In genomic region chr7:132387507-132387906, GRCm38 (mm10) we compare ENCODE assay signal across 25 mouse cellular contexts.
DNase-seq lines count a peak whose midpoint lies in the region; ATAC-seq and TF ChIP-seq lines count a peak whose summit lies in the region.
"Had no signal": no experiment of that assay in that cellular context is flagged by ENCODE, and none has a peak within 500 bp of the region (broad histone marks: within the 10 kb centered on the region; RNA-seq: fewer than 3 reads in every experiment).

No protein-coding gene starts in this region.

- no peak overlapping the region for H3K9ac ChIP-seq in liver, embryonic 11.5 days (ENCODE audit: low read depth, low read length)
- no peak overlapping the region for H3K9ac ChIP-seq in liver, postnatal 0 days (replicated peaks)
- H3K9ac ChIP-seq in liver, embryonic 16.5 days (ENCODE audit: low read depth, low read length) = no peak overlapping the region
- H3K9ac ChIP-seq in stomach, postnatal 0 days (ENCODE audit: low read length) = no peak overlapping the region
- H3K9ac ChIP-seq: embryonic facial prominence, embryonic 13.5 days; forebrain, embryonic 13.5 days; hindbrain, embryonic 13.5 days had no signal

- no peak overlapping the region for H3K27ac ChIP-seq in liver, embryonic 11.5 days (ENCODE audit: low read depth, low read length)
- H3K27ac ChIP-seq in liver, postnatal 0 days (ENCODE audit: low read depth) = no peak overlapping the region
- H3K27ac ChIP-seq in liver, embryonic 16.5 days (ENCODE audit: low read length) = no peak overlapping the region
- H3K27ac ChIP-seq in stomach, postnatal 0 days (replicated peaks) = no peak overlapping the region
- H3K27ac ChIP-seq in forebrain, embryonic 10.5 days = no peak overlapping the region
- H3K27ac ChIP-seq: embryonic facial prominence, embryonic 13.5 days; forebrain, embryonic 13.5 days; gastrocnemius, adult 2 months; hindbrain, embryonic 13.5 days had no signal

- H3K36me3 ChIP-seq in liver, embryonic 11.5 days (ENCODE audit: control insufficient read depth, insufficient read depth, low read length) = no peaks in the 10 kb centered on the region
- H3K36me3 ChIP-seq in liver, postnatal 0 days (replicated peaks; ENCODE audit: insufficient read depth, low read length) = no peaks in the 10 kb centered on the region
- no peaks in the 10 kb centered on the region for H3K36me3 ChIP-seq in liver, embryonic 16.5 days (ENCODE audit: control insufficient read depth, insufficient read depth)
- no peaks in the 10 kb centered on the region for H3K36me3 ChIP-seq in splenic B cell, adult 2 months (ENCODE audit: control insufficient read depth, insufficient read depth, low read length, poor library complexity, severe bottlenecking)
- H3K36me3 ChIP-seq in stomach, postnatal 0 days (ENCODE audit: control insufficient read depth, insufficient read depth, low read length) = no peaks in the 10 kb centered on the region
- no peaks in the 10 kb centered on the region for H3K36me3 ChIP-seq in forebrain, embryonic 10.5 days (replicated peaks)
- H3K36me3 ChIP-seq: embryonic facial prominence, embryonic 13.5 days; G1E; heart, embryonic 10.5 days; hindbrain, embryonic 13.5 days had no signal

- H3K4me1 ChIP-seq in liver, embryonic 11.5 days (replicated peaks; ENCODE audit: control insufficient read depth, insufficient read depth, low read length) = peaks cover 49% of the 10 kb centered on the region
- H3K4me1 ChIP-seq in liver, postnatal 0 days (ENCODE audit: insufficient read depth) = peaks cover 19% of the 10 kb centered on the region
- H3K4me1 ChIP-seq in liver, embryonic 16.5 days (ENCODE audit: control insufficient read depth, low read depth, low read length) = peaks cover 9% of the 10 kb centered on the region
- H3K4me1 ChIP-seq in stomach, postnatal 0 days (replicated peaks; ENCODE audit: control insufficient read depth, insufficient read depth) = no peaks in the 10 kb centered on the region
- peaks cover 29% of the 10 kb centered on the region for H3K4me1 ChIP-seq in forebrain, embryonic 10.5 days

- WGBS in liver, embryonic 11.5 days = 41% methylated on average over 5 of the region's 5 CpGs
- 27% methylated on average over 5 of the region's 5 CpGs for WGBS in liver, postnatal 0 days (ENCODE audit: insufficient replicate concordance)
- WGBS in liver, embryonic 16.5 days (ENCODE audit: insufficient replicate concordance) = 12% methylated on average over 5 of the region's 5 CpGs
- WGBS in stomach, postnatal 0 days = 43% methylated on average over 5 of the region's 5 CpGs
- WGBS in forebrain, embryonic 10.5 days = 90% methylated on average over 5 of the region's 5 CpGs

- H3K4me3 ChIP-seq in liver, embryonic 11.5 days (ENCODE audit: low read depth, low read length) = no peak overlapping the region
- H3K4me3 ChIP-seq in liver, postnatal 0 days (ENCODE audit: low read depth, low read length) = no peak overlapping the region
- no peak overlapping the region for H3K4me3 ChIP-seq in liver, embryonic 16.5 days (ENCODE audit: low read depth, low read length)
- H3K4me3 ChIP-seq in stomach, postnatal 0 days (ENCODE audit: low read depth, low read length) = no peak overlapping the region
- H3K4me3 ChIP-seq in forebrain, embryonic 10.5 days = no peak overlapping the region
- H3K4me3 ChIP-seq: embryonic facial prominence, embryonic 13.5 days; forebrain, embryonic 13.5 days; gastrocnemius, adult 2 months; heart, embryonic 10.5 days; hindbrain, embryonic 13.5 days had no signal

- no peaks in the 10 kb centered on the region for H3K9me3 ChIP-seq in liver, embryonic 11.5 days (ENCODE audit: control insufficient read depth, low read length)
- no peaks in the 10 kb centered on the region for H3K9me3 ChIP-seq in liver, postnatal 0 days (ENCODE audit: low read length)
- no peaks in the 10 kb centered on the region for H3K9me3 ChIP-seq in liver, embryonic 16.5 days (replicated peaks; ENCODE audit: control insufficient read depth, low read length)
- no peaks in the 10 kb centered on the region for H3K9me3 ChIP-seq in stomach, postnatal 0 days (ENCODE audit: control insufficient read depth, low read length)
- H3K9me3 ChIP-seq in forebrain, embryonic 10.5 days = no peaks in the 10 kb centered on the region
- H3K9me3 ChIP-seq: embryonic facial prominence, embryonic 13.5 days; forebrain, embryonic 13.5 days; heart, embryonic 10.5 days; hindbrain, embryonic 13.5 days had no signal

- no peak for TF ChIP-seq EP300 in liver, postnatal 0 days (IDR thresholded peaks at IDR 0.05; ENCODE audit: low read depth)
- no peak for TF ChIP-seq EP300 in stomach, postnatal 0 days (optimal IDR thresholded peaks at IDR 0.05)

- H3K4me2 ChIP-seq in liver, embryonic 11.5 days = peak overlapping the region; percentile 4
- no peak overlapping the region for H3K4me2 ChIP-seq in liver, postnatal 0 days (ENCODE audit: low read depth, low read length)
- no peak overlapping the region for H3K4me2 ChIP-seq in liver, embryonic 16.5 days (ENCODE audit: low read depth, low read length)
- H3K4me2 ChIP-seq in stomach, postnatal 0 days (replicated peaks; ENCODE audit: low read depth) = no peak overlapping the region
- H3K4me2 ChIP-seq: embryonic facial prominence, embryonic 13.5 days; forebrain, embryonic 13.5 days; hindbrain, embryonic 13.5 days had no signal

- no peak for DNase-seq in liver, embryonic 11.5 days (ENCODE audit: low spot score)
- no peak for DNase-seq in liver, postnatal 0 days
- DNase-seq in splenic B cell, adult 2 months (ENCODE audit: low read depth, low spot score) = peak; percentile 40
- DNase-seq in stomach, postnatal 0 days (ENCODE audit: low spot score) = no peak
- DNase-seq in forebrain, embryonic 10.5 days (ENCODE audit: extremely low spot score, low spot score) = no peak
- DNase-seq in urinary bladder, postnatal 36 days (ENCODE audit: low spot score in 2 of 2) = no peak
- DNase-seq: adrenal gland, postnatal 25 days; B cell, adult 2 months; cerebellum, adult 2 months; cerebellum, postnatal 10 days; gastrocnemius, adult 2 months; gastrocnemius, postnatal 36 days; heart, adult 18-20 months; heart, postnatal 10 days; heart, postnatal 4 days had no signal

- no peaks in the 10 kb centered on the region for H3K27me3 ChIP-seq in liver, embryonic 11.5 days (replicated peaks; ENCODE audit: control insufficient read depth, insufficient read depth, low read length)
- no peaks in the 10 kb centered on the region for H3K27me3 ChIP-seq in liver, postnatal 0 days (ENCODE audit: insufficient read depth, low read length)
- H3K27me3 ChIP-seq in liver, embryonic 16.5 days (ENCODE audit: control insufficient read depth, insufficient read depth, low read depth, low read length) = no peaks in the 10 kb centered on the region
- H3K27me3 ChIP-seq in splenic B cell, adult 2 months (ENCODE audit: control insufficient read depth, insufficient read depth, low read length, poor library complexity, severe bottlenecking) = no peaks in the 10 kb centered on the region
- no peaks in the 10 kb centered on the region for H3K27me3 ChIP-seq in stomach, postnatal 0 days (ENCODE audit: control insufficient read depth, insufficient read depth, low read length)
- H3K27me3 ChIP-seq in forebrain, embryonic 10.5 days (ENCODE audit: poor library complexity, severe bottlenecking) = peaks cover 18% of the 10 kb centered on the region
- H3K27me3 ChIP-seq: Patski had no signal

- ATAC-seq in liver, embryonic 11.5 days (replicated peaks; ENCODE audit: low FRiP score) = peak; percentile 62; the same call in 1 of the 2 replicates
- no peak for ATAC-seq in liver, postnatal 0 days
- peak; percentile 21 to 43; a peak in 2 of 4 replicates for ATAC-seq in hematopoietic stem cell, adult 5-6 weeks (replicated peaks in 1 of 2; ENCODE audit: insufficient read depth in 1 of 2, low FRiP score in 2 of 2, low TSS enrichment in 1 of 2, low read depth in 1 of 2, poor library complexity in 2 of 2, severe bottlenecking in 2 of 2)
- peak; percentile 51; the same call in 1 of the 2 replicates for ATAC-seq in liver, embryonic 16.5 days (ENCODE audit: low read depth)
- ATAC-seq in stomach, postnatal 0 days (ENCODE audit: low FRiP score, low TSS enrichment) = no peak
- ATAC-seq: activated CD4-positive, CD25-positive, alpha-beta regulatory T cell, adult 4 months; CD4-positive, CD25-positive, alpha-beta regulatory T cell, adult 4 months; forebrain, embryonic 13.5 days; Patski had no signal

- TF ChIP-seq CTCF in liver, postnatal 0 days (IDR thresholded peaks at IDR 0.05; ENCODE audit: low read depth) = no peak
- no peak for TF ChIP-seq CTCF in stomach, postnatal 0 days (IDR thresholded peaks at IDR 0.05; ENCODE audit: low read depth)

Comparison
In these comparisons a context has a peak if more than half of its experiments do, and no peak if none do; other contexts are left out.
1. ATAC-seq: peak in liver, embryonic 11.5 days (single experiment), hematopoietic stem cell, adult 5-6 weeks (2 of 2) and liver, embryonic 16.5 days (single experiment); none in liver, postnatal 0 days (single experiment) and stomach, postnatal 0 days (single experiment).